Mouse (Mus musculus): ENCODE data around the gene Rfwd3.
A peak's percentile ranks its signal among the peaks of the same experiment; 100 is the strongest.
"Not testable (repeated sequence)": the region's sequence is repeated elsewhere in the genome, so short reads cannot be mapped to it uniquely, and the experiment has no call there.

The Rfwd3 gene

GRCm38 (mm10) chr8:111299821-111300568 is at the start of gene Rfwd3:
Rfwd3 (minus strand) TSS chr8:111300222.
- peak; percentile 95 to 97 for DNase-seq (ENCODE audit: low spot score in 2 of 2)

DNA sequence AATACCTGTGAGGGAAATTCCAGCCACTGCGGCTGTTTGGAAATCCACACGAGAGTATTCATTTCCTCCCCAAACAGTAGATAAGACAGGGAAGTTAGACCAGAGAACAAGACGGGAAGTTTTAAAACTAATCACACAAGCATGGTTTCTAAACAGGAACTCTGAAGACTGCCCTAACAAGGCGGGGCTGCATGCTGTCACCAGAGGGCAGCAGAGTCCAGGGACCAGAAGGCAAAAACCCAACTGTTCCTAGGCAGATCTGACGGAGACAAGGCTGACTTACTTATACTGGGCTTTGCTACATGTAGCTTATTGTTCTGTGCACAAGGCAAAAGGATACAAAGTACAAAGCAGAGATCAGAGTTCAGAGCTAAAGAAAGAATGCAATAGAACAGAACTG is 43.2 kb upstream of the Rfwd3 start:
- DNase-seq (ENCODE audit: low spot score in 2 of 2), result peak; percentile 71 to 86

DNA sequence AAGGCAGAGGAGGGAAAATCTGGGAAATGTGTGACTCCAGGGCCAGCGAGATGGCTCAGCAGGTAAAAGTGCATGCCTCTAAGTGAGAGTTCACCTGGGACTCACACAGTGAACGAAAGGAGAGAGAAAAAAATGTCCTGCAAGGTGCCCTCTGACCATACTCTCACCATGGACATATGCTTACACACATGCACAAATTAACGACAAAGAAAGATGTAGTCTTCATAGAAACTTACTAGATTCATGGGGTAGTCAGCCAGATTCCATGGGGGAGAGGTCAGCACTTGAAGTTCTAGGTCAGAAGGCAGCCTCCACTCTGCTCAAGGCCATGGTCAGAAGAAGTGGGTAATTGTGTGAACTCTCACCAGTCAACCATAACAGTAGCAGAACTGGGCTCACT is 40.2 kb upstream of the Rfwd3 start:
- DNase-seq (ENCODE audit: low spot score in 2 of 2), result no peak

GRCm38 (mm10) chr8:111338370-111339208 is 38.6 kb upstream of the Rfwd3 start:
- DNase-seq (ENCODE audit: low spot score in 2 of 2), result no peak

- peak; percentile 39 to 76 for DNase-seq (ENCODE audit: low spot score in 2 of 2)
Measured at GRCm38 (mm10) chr8:111337890-111338347, 37.9 kb upstream of the Rfwd3 start, which contains the start of gene Mlkl. Mlkl (minus strand) TSS chr8:111338177.

- no peak for DNase-seq (ENCODE audit: low spot score in 2 of 2)
Measured at GRCm38 (mm10) chr8:111337311-111337889, 37.4 kb upstream of the Rfwd3 start.

DNA sequence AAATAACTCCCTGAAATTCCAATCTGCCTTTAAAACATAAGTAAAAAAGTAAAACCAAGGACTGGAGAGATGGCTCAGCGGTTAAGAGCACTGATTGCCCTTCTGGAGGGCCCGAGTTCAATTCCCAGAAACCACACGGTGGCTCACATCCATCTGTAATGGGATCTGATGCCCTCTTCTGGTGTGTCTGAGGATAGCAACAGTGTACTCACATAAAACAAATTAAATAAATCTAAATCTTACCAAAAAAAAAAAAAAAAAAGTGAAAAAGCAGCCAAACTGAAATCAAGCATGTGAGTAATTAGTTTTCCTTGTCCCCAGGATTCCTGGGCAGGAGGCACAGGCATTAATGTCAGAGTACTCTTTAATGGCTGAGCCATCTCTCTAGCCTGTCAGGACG is 36.7 kb upstream of the Rfwd3 start:
- DNase-seq (ENCODE audit: low spot score in 2 of 2), result no peak

GRCm38 (mm10) chr8:111325222-111325790 is 25.3 kb upstream of the Rfwd3 start:
- DNase-seq (ENCODE audit: low spot score in 2 of 2), result no peak

GRCm38 (mm10) chr8:111314729-111315128 is 14.7 kb upstream of the Rfwd3 start:
- no peak for DNase-seq (ENCODE audit: low spot score in 2 of 2)

GRCm38 (mm10) chr8:111313961-111314360 is 13.9 kb upstream of the Rfwd3 start:
- not testable (repeated sequence) for DNase-seq (ENCODE audit: low spot score in 2 of 2)

DNA sequence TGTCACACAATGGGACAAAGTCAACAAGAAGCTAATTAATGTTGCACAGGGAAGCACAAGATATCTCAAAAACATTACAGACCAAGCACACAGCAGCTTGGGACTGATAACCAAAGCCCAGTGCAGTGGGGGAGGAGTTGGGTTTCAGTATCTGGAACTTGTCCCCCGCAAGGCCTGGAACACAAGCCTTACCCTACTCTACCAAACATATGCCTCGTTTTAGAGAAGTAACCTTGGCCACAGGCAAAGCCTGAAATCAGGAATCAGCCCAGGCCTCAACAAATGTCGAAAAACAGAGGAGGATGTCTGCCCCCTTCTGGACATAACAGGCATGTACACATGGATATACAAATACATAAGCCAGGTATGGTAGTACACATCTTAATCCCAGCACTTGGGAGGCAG is 12.7 kb upstream of the Rfwd3 start:
- peak; percentile 45 to 67 for DNase-seq (ENCODE audit: low spot score in 2 of 2)

DNA sequence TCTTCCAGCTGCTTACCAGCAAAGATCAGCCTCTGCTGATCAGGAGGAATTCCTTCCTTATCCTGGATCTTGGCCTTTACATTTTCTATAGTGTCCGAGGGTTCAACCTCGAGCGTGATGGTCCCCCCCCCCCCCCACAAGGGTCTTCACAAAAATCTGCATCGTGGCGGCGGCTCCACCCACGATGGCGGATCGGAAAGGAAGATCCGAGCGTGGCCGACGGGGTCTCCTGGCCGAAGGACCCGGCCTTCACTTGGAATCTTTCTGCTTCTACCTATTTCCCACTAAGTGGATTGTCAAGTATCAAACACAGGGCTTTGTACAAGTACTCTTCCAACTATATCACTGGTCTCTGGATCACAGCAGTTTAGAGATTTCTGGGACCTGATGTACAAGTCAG is 10.0 kb upstream of the Rfwd3 start:
- DNase-seq (ENCODE audit: low spot score in 2 of 2), result not testable (repeated sequence)

- DNase-seq (ENCODE audit: low spot score in 2 of 2), result no peak
Measured at GRCm38 (mm10) chr8:111305031-111305730, 5.2 kb upstream of the Rfwd3 start.

GRCm38 (mm10) chr8:111304359-111304758 is 4.3 kb upstream of the Rfwd3 start:
- DNase-seq (ENCODE audit: low spot score in 2 of 2), result no peak

DNA sequence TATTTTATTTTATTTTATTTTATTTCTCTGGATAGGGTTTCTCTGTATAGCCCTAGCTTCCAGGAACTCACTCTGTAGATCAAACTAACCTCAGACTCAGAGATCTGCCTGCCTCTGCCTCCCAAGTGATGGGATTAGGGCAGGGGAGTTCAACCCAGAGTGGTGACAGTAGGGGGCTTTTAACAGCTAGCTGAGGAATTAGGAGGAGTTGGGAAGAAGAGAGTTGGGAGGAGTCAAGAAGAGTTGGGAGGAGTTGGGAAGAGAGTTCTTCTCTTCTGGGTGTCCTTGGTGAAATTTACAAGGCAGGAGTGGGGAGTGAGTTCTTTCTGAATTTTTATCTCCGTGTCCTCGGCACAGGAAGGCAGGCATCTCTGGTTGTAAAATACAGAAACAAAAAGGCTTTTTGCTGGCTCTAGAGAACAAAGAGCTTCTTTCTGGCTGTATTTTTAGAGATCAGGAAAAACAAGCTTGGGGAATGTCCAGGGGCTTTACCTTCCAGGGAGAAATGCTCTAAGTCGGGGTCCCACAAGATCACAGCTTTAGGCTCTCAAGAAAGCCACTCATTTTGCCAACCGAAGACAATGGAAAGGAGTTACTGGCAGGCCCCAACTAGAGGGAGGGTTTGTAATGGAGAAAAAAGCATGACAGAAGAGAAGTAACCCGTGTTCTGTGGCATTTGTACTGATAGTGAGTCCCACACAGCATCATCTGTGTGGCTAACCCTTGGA is 3.2 kb upstream of the Rfwd3 start:
- not testable (repeated sequence) for DNase-seq (ENCODE audit: low spot score in 2 of 2)

GRCm38 (mm10) chr8:111300597-111301546 is 850 bp upstream of the Rfwd3 start:
- peak in 1 of 2 experiments; percentile 17 for DNase-seq (ENCODE audit: low spot score in 2 of 2)

GRCm38 (mm10) chr8:111299363-111299820 is 630 bp downstream of the Rfwd3 start:
- peak; percentile 78 to 91 for DNase-seq (ENCODE audit: low spot score in 2 of 2)

DNA sequence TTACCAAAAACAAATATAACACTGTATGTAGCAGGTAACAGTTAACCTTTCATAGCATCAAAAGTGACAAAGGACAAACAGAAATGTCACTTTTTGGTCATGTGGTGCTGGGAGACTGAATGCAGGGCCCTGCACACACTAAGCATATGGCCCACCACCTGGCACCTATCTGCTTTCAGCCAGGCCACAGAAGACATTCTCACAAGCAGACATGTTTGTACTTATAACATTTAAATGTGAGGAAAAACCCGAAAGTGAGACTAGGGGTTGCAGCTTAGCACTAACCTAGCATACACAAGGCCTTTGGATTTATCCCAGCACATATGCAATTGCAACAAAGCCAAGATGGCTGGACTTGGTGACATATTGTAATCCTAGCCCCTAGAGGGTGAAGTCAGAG is 2.0 kb downstream of the Rfwd3 start:
- DNase-seq (ENCODE audit: low spot score in 2 of 2), result no peak

DNA sequence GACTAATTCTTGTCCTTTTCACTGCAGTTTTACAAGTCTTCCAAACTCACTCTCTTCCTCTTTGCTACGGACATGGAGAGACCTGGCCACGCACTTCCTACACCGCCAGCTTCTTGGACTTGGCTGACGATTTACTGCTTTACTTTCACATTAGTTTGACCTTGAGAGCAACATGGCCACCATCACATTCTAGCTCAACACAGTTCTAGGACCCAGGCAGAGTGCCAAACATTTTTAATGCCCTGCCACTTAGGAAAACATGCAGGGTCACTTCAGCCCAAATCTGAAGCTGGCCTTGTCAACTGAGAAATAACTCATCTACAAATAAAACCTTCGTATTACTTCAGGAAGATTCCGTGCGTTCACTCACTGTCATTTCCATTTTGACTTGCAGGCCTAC is 8.3 kb downstream of the Rfwd3 start:
- no peak for DNase-seq (ENCODE audit: low spot score in 2 of 2)
